Mouse (Mus musculus) naive thymus-derived CD4-positive, alpha-beta T cell, adult 5 months (primary cell): ENCODE results near the gene Slc41a1. TPM values are rescaled to one million over a fixed set of nuclear protein-coding genes. Genes with fewer than 3 reads are reported as not detected.

Source experiments
- polyA plus RNA-seq: library from polyadenylated mRNA; unstranded; fragments of 100-300 nt; shearing (Covaris generic); gene quantifications from one replicate; pipeline ENCODE4 v1.2.1, GENCODE M21; 2017

Slc41a1 gene
- 27.5 TPM for polyA plus RNA-seq

GRCm38 (mm10) chr1:131827207-131827786 lies at the start of gene Slc41a1:
TSS of gene Slc41a1 (plus strand) at chr1:131827493.

GRCm38 (mm10) chr1:131797202-131797909 lies 29.9 kb upstream of the Slc41a1 start, which contains the start of gene Pm20d1:
TSS of gene Pm20d1 (plus strand) at chr1:131797381.

DNA sequence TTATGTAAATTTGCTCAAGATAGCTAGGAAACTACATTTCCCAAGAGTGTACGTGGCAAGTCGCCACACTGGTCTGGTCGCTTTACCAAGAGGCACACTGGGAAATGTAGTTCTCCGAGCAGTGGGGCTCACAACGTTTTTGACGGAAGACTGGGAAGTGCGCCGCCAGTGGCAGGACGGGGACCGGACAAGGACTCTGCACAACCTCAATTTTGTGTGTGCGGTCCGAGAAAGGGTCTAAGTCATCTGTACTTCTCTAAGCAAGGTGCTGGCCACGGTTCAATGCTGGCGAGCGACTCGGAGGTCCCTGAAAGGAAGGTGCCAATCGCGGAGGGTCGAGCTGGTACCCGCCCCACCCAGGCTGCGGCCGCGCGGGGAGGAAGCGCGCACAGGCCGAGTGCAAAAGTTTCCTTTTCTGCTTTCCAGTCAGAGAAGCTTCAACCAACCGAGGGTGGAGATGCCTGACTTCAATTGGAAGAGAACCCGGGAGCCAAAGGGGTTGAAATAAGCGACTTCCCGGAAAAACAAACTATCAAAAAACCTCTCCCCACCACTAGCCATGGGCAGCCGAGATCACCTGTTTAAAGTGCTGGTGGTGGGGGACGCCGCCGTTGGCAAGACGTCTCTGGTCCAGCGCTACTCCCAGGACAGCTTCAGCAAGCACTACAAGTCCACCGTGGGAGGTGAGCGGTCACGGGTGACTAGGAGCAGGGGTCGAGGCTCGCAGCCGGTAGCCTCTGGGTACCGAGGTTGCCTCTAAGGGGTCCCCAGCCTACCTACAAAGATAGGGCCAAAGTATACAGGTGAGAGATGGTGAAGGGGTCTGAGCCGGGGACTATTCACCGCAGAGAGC lies 40.0 kb downstream of the Slc41a1 start, which contains the start of gene Rab29:
Gene Rab29 (plus strand): TSS at position 132 of the 853 bp plus-strand sequence.

Other genes starting within 250 kb of the Slc41a1 start
- gene Avpr1b, start 228.3 kb upstream of the Slc41a1 start, polyA plus RNA-seq: not detected
- 394 TPM for gene Ctse, start 189.2 kb upstream of the Slc41a1 start, polyA plus RNA-seq
- gene Rab7b, start 138.8 kb upstream of the Slc41a1 start, polyA plus RNA-seq: 0.81 TPM
- gene Slc26a9, start 83.5 kb upstream of the Slc41a1 start, polyA plus RNA-seq: not detected
- gene Pm20d1, start 30.1 kb upstream of the Slc41a1 start, polyA plus RNA-seq: 0.05 TPM
- 19.5 TPM for gene Rab29, start 39.7 kb downstream of the Slc41a1 start, polyA plus RNA-seq
- 56.9 TPM for gene Nucks1, start 83.0 kb downstream of the Slc41a1 start, polyA plus RNA-seq
- not detected for gene Slc45a3, start 135.5 kb downstream of the Slc41a1 start, polyA plus RNA-seq
- 138 TPM for gene Elk4, start 180.1 kb downstream of the Slc41a1 start, polyA plus RNA-seq
- gene Mfsd4a, start 240.6 kb downstream of the Slc41a1 start, polyA plus RNA-seq: 79.3 TPM